Mouse (Mus musculus): ENCODE data around the gene Sik1.

The Sik1 gene

GRCm38 (mm10) chr17:31876775-31877174, 21.2 kb upstream of the Sik1 start:
- CTCF ChIA-PET, result interaction anchor here (0.6 kb wide), 1 partner anchor 200 kb away, joined by 3 read pairs; no protein-coding TSS in a partner anchor

- CTCF ChIA-PET, result interaction anchor here (0.7 kb wide), 1 partner anchor 65 kb away, joined by 3 read pairs; no protein-coding TSS in a partner anchor
These were observed 19.8 kb upstream of the Sik1 start for GRCm38 (mm10) chr17:31875326-31875930.

GRCm38 (mm10) chr17:31874691-31875090, 19.1 kb upstream of the Sik1 start:
- CTCF ChIA-PET, result no interaction called here

GRCm38 (mm10) chr17:31873973-31874372, 18.4 kb upstream of the Sik1 start:
- CTCF ChIA-PET, result no interaction called here

GRCm38 (mm10) chr17:31873185-31873870, 17.7 kb upstream of the Sik1 start:
- CTCF ChIA-PET, result no interaction called here

GRCm38 (mm10) chr17:31872826-31873165, 17.2 kb upstream of the Sik1 start:
- CTCF ChIA-PET, result no interaction called here

- CTCF ChIA-PET, result no interaction called here
These were observed 16.6 kb upstream of the Sik1 start for GRCm38 (mm10) chr17:31871968-31872825.

- CTCF ChIA-PET, result no interaction called here
These were observed 15.4 kb upstream of the Sik1 start for GRCm38 (mm10) chr17:31870931-31871421.

GRCm38 (mm10) chr17:31870446-31870845, 14.8 kb upstream of the Sik1 start:
- CTCF ChIA-PET, result interaction anchor here (0.7 kb wide), 1 partner anchor 38 kb away, joined by 4 read pairs; no protein-coding TSS in a partner anchor

GRCm38 (mm10) chr17:31868076-31868475, 12.5 kb upstream of the Sik1 start:
- CTCF ChIA-PET, result no interaction called here

GRCm38 (mm10) chr17:31867061-31867460, 11.5 kb upstream of the Sik1 start:
- CTCF ChIA-PET, result no interaction called here

GRCm38 (mm10) chr17:31865636-31866035, 10.0 kb upstream of the Sik1 start:
- CTCF ChIA-PET, result no interaction called here

- CTCF ChIA-PET, result no interaction called here
These were observed 9.3 kb upstream of the Sik1 start for GRCm38 (mm10) chr17:31864666-31865450.

GRCm38 (mm10) chr17:31863151-31863815, 7.7 kb upstream of the Sik1 start:
- CTCF ChIA-PET, result interaction anchor here (0.7 kb wide), 1 partner anchor 213 kb away, joined by 3 read pairs; no protein-coding TSS in a partner anchor

GRCm38 (mm10) chr17:31862136-31862535, 6.5 kb upstream of the Sik1 start:
- CTCF ChIA-PET, result interaction anchor here (0.5 to 0.7 kb wide), 2 partner anchors 212 to 1183 kb away, joined by 3 to 4 read pairs; no protein-coding TSS in a partner anchor

- CTCF ChIA-PET, result no interaction called here
These were observed 6.1 kb upstream of the Sik1 start for GRCm38 (mm10) chr17:31861661-31862060.

GRCm38 (mm10) chr17:31860856-31861255, 5.3 kb upstream of the Sik1 start:
- CTCF ChIA-PET, result interaction anchor here (0.6 kb wide), 1 partner anchor 189 kb away, joined by 6 read pairs; no protein-coding TSS in a partner anchor

- CTCF ChIA-PET, result no interaction called here
These were observed 3.8 kb upstream of the Sik1 start for GRCm38 (mm10) chr17:31859367-31859766.

- CTCF ChIA-PET, result no interaction called here
These were observed 3.2 kb upstream of the Sik1 start for GRCm38 (mm10) chr17:31858786-31859185.

GRCm38 (mm10) chr17:31857903-31858426, 2.4 kb upstream of the Sik1 start:
- CTCF ChIA-PET, result interaction anchor here (0.6 kb wide), 1 partner anchor 141 kb away, joined by 3 read pairs; no protein-coding TSS in a partner anchor
